Mouse (Mus musculus) brain, embryonic 14.5 days (tissue): ENCODE data around the gene Pdzd2. TPM values are rescaled to one million over a fixed set of nuclear protein-coding genes. Genes with fewer than 3 reads are reported as not detected.

Experiments used
- DNase-seq: peaks from one replicate; pipeline ENCODE4 v3.0.0-alpha.2; 2011; ENCODE audit warnings: low read depth
- CTCF ChIP-seq: fragments of 200-500 bp; IDR thresholded peaks from 2 replicates; pipeline ENCODE4 v1.5.1; 2012; ENCODE audit warnings: inconsistent platforms, mild to moderate bottlenecking, moderate library complexity, borderline replicate concordance; ENCODE audit not compliant: insufficient read depth, insufficient read length; ENCODE audit errors: extremely low read depth
- POLR2A ChIP-seq: fragments of 200-500 bp; IDR thresholded peaks from 2 replicates; pipeline ENCODE4 v1.6.1; 2012; ENCODE audit warnings: mild to moderate bottlenecking, inconsistent platforms, borderline replicate concordance; ENCODE audit not compliant: poor library complexity, insufficient read depth, insufficient read length, severe bottlenecking; ENCODE audit errors: extremely low read depth
- polyA plus RNA-seq: library from polyadenylated mRNA; depleted of rRNA; stranded (reverse); fragments of >200 nt; gene quantifications from 2 replicates; pipeline ENCODE4 v1.2.3, GENCODE M21; 2012

Gene Pdzd2
- polyA plus RNA-seq, 1 experiment, result 7.7 TPM

DNA sequence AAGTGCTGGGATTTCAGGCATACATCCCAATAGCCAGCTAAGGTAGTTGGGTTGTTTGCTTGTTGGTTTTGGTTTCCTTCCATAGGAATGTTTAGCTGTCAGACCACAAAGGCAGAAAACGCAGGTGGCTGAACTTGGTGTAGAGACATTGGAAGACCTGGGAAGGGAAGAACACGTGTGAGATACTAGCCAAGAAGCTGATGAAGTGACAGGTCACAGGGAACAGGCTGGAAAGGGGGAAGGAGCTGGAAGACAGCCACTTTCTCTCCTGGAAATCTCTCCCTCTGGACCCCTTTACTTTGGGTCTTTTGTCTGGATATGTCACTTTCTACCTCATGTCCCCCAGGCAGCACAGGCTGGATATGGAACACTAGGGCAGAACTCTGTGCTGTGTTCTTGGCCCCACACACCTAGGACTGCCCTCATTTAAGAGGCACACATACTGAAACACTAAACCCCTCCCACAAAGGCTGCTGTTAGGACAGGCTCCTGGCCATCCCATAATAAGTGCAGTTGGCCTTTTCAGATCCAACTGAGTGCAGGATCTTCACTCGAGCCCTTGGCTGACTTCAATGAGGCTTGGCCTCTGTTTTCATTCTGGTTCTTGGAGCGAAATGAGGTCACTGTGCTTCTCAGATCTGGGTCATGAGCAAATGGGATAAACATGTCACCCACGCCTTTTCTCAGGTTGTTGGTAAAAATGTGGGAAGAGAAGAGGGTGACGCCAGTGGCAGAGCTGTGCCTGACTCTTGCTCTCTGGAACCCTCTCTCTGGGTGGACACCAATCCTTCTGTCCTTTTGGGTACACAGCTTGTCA, 17.8 kb downstream of the Pdzd2 start:
- no peak for TF ChIP-seq CTCF
- no peak for TF ChIP-seq POLR2A
- DNase-seq, result no peak

DNA sequence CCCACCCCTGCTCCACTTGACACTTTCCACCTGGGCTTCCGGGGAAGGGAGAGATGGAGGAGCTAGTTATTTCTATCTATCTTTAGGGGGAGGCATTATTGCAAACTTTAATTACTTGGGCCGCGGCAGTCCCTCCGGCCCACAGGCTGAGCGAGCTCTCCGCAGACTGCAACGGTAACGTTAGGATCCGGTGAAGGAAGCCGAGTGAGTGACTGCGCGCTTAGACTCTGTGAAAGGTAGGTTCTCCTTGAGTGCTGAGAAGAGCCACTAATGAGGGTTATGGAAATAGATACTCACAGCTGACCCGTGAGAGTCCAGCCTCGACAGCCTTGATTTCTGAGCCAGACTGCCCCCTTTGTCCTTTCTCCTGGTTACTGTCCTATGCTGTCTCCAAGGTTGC, 20.9 kb downstream of the Pdzd2 start:
- peak; percentile 14 for DNase-seq
- TF ChIP-seq CTCF, result no peak
- no peak for TF ChIP-seq POLR2A

DNA sequence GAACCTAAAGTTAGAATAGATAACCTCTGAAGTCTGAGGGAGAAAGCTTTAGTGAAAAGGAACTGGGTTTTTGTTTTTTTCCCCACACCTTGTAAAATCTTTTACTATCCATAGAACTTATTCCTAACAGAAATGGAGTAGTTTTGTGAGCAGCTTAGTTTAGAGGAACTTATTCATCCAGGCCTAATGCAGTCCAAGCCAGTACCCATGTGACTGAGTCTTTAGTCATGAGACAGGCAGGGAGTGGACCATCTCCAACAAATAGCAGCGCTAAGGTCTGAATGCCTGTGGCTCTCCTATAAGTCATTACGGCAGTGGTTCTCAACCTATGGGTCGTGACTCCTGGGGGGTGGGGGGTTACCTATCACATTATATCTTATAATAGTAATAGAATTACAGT, 22.3 kb downstream of the Pdzd2 start:
- no peak for TF ChIP-seq POLR2A
- no peak for TF ChIP-seq CTCF
- no peak for DNase-seq

- no peak for DNase-seq
- TF ChIP-seq CTCF (no peak), POLR2A (no peak)
Measured at GRCm38 (mm10) chr15:12716881-12717280, 22.8 kb downstream of the Pdzd2 start.

GRCm38 (mm10) chr15:12714322-12714721, 25.4 kb downstream of the Pdzd2 start:
- no peak for TF ChIP-seq POLR2A
- TF ChIP-seq CTCF, result no peak

DNA sequence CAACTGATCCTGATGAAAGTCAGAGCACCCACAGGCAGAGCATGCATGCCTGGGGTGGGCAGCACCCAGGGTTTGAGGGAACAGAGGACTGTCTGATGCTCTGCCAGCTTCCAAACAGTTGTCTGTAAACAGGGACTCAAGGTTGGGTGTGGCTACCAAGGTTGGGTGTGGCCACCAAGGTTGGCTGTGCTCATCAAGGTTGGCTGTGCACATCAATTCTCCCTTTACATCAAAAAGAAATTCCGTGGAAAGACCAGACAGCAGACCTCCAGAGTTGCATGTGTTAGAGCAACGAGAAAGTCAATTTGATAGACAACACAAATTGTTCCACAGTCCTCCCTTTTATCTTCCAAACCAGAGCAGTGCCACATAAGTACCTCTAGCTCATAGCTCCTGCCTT, 26.5 kb downstream of the Pdzd2 start:
- no peak for TF ChIP-seq POLR2A
- TF ChIP-seq CTCF, result no peak
- DNase-seq, result no peak

More at GRCm38 (mm10) chr15:12714322-12714721, 25.4 kb downstream of the Pdzd2 start:
- DNase-seq, result no peak

- no peak for DNase-seq
- TF ChIP-seq CTCF (no peak), POLR2A (no peak)
Measured at GRCm38 (mm10) chr15:12710036-12710435, 29.7 kb downstream of the Pdzd2 start.

DNA sequence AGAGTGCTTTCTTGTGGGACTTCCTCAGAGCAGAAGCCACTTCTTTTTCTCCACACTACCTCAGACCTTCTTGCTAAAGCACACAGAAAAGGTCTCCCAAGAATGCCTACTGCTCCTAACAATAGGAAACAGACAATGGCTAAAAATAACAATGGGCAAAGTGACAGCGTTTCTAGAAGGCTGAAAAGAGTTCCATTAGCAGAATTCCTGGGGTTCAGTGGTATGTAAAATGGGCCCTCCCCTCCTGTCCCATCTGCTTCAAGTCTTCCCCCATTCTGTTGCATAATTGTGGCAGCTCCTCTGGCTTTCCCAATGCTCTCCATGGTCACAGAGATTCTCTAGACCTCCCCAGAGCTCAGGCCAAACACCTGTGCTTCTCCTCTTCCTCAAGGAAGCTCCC, 31.4 kb downstream of the Pdzd2 start:
- TF ChIP-seq CTCF (no peak), POLR2A (no peak)
- no peak for DNase-seq

DNA sequence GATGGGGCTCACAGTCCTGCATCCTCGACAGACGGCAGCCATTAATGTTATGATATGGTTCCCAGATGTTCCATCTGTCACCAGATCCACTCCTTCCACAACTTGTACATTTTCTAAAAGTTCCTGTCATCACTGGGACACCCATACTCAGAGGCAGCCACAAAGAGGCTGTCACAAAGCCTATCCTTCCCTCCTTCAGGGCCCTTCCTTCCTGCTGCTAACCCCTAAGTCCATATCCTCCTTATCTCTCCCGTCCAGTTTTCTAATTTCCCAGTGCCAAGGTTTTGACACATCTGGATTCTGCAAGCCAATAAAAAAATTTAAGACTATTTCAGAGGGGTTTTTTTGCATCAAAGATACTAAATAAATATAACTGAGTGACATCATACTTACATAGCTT, 32.8 kb downstream of the Pdzd2 start:
- no peak for TF ChIP-seq CTCF
- no peak for TF ChIP-seq POLR2A
- no peak for DNase-seq

DNA sequence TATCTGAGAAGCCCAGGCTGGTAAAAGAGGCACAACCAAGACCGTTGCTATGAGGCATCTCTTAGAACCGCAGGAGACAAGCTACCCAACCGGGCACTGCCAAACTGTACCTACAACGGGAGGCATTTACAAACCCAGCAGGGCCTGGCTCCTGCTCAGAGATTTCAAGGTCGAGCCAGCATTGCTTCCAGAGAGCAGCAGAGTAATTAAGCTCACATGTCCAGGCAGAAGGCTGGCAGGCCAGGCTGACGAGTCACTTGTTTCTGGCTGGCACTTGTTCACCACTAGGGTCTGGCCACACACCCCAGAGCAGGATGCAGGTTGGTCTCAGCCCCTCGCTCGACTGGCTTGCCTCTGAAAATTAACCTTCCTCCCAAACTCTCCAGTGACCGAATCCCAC, 39.4 kb downstream of the Pdzd2 start:
- DNase-seq, result peak; percentile 66
- no peak for TF ChIP-seq POLR2A
- TF ChIP-seq CTCF, result no peak

DNA sequence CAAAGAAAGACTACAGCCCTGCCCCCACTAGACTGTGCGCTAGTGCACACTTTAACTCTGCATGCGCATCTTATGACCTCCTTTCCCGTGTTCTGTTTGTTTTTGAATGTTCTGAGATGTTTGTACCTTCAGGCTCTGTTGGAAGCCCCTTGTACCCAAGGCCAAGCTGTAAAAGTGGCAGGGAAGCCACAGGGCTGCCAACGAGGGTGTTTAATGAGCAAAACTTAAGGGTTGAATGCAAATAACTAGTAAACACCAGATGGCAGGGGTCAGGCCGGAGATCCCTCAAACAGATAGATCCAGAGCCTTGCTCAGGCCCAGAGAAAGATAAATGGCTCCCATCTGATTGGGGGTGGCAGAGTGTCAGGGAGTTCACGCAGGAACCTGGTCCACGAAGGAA, 42.0 kb downstream of the Pdzd2 start:
- no peak for TF ChIP-seq CTCF
- TF ChIP-seq POLR2A, result no peak
- DNase-seq, result peak; percentile 51

DNA sequence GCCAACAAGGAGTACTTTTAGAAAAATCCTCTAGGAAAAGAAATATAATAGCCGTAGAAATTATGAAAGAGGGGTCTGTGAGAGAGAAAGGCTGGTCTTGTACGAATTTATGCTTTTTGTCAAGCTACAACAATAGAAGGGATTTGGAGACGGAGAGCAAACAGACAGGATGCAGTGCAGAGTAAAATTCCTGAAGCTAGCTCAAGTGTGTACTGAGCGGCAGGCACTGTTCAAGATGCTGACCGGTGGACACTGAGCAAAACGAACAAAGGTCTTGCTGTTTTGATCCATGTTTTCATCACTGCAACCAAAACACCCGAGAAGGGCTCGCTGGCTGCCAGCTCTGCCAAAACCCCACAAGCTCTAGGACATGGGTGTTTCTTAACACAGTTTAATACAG, 42.8 kb downstream of the Pdzd2 start:
- DNase-seq, result no peak
- no peak for TF ChIP-seq POLR2A
- no peak for TF ChIP-seq CTCF

- DNase-seq, result peak; percentile 12
- TF ChIP-seq CTCF, result peak; percentile 14; the same call in 1 of the 2 replicates
- TF ChIP-seq POLR2A, result no peak
Measured at GRCm38 (mm10) chr15:12689716-12690381, 49.9 kb downstream of the Pdzd2 start.
